Mouse (Mus musculus) heart, embryonic 16.5 days (tissue): ENCODE measurements at regions not wholly inside any gene's neighbourhood (a gene's known extent, or its start where the extent isn't known, plus 50 kb on each side); places are given as distances from the start of the nearest gene placed in this dataset.

Source experiments
- ATAC-seq: fragments of 200-750 bp; cut with Nextera tagmentation; replicated peaks from 2 replicates; pipeline ENCODE4 v1.8.0; 2017; ENCODE audit warnings: moderate number of reproducible peaks; ENCODE audit not compliant: insufficient read depth, low FRiP score; ENCODE audit errors: extremely low read depth
- H3K27ac ChIP-seq: fragments of 300-500 bp; sonication (generic); 2 replicates; pipeline ENCODE4 v1.5.1; 2014; ENCODE audit warnings: mild to moderate bottlenecking, low read length, control low read depth, moderate library complexity
- H3K27me3 ChIP-seq: fragments of 300-500 bp; sonication (generic); 2 replicates; pipeline ENCODE4 v1.6.1; 2014; ENCODE audit warnings: low read length, mixed read lengths; ENCODE audit not compliant: control insufficient read depth, insufficient read depth
- H3K36me3 ChIP-seq: fragments of 300-500 bp; sonication (generic); 2 replicates; pipeline ENCODE4 v1.6.1; 2014; ENCODE audit not compliant: control insufficient read depth, insufficient read depth
- H3K4me1 ChIP-seq: fragments of 300-500 bp; sonication (generic); 2 replicates; pipeline ENCODE4 v1.6.1; 2014; ENCODE audit warnings: low read length, mixed read lengths; ENCODE audit not compliant: control insufficient read depth, insufficient read depth
- H3K4me2 ChIP-seq: fragments of 300-500 bp; sonication (generic); 2 replicates; pipeline ENCODE4 v1.6.1; 2014; ENCODE audit warnings: low read depth, mild to moderate bottlenecking, control low read depth, low read length
- H3K4me3 ChIP-seq: fragments of 300-500 bp; sonication (generic); 2 replicates; pipeline ENCODE4 v1.5.1; 2014; ENCODE audit warnings: mild to moderate bottlenecking, control low read depth, low read length
- H3K9ac ChIP-seq: fragments of 300-500 bp; sonication (generic); 2 replicates; pipeline ENCODE4 v1.6.1; 2014; ENCODE audit warnings: low read length, control low read depth
- H3K9me3 ChIP-seq: fragments of 300-500 bp; sonication (generic); replicated peaks from 2 replicates; pipeline ENCODE4 v1.6.1; 2016; ENCODE audit warnings: low read length; ENCODE audit not compliant: control insufficient read depth
- WGBS: fragments of 180-500 bp; shearing (Covaris S2); extraction: QIAGEN DNeasy Blood & Tissue Kit; methylation state at CpG from one replicate; pipeline ENCODE4 v1.1.7; 2014; 5-methylcytosine and 5-hydroxymethylcytosine counted together

GRCm38 (mm10) chr15:38584425-38584824 lies 1159.1 kb downstream of the 4930447A16Rik start:
- H3K36me3 ChIP-seq, result no peaks in the 10 kb centered on the region
- 84% methylated on average over 6 of the region's 6 CpGs for WGBS
- no peaks in the 10 kb centered on the region for H3K9me3 ChIP-seq
- no peak overlapping the region for H3K4me2 ChIP-seq
- no peaks in the 10 kb centered on the region for H3K27me3 ChIP-seq
- H3K27ac ChIP-seq, result no peak overlapping the region
- H3K4me1 ChIP-seq, result peaks cover 5% of the 10 kb centered on the region; the same call in 1 of the 2 replicates
- no peak overlapping the region for H3K9ac ChIP-seq
- no peak overlapping the region for H3K4me3 ChIP-seq
- no peak for ATAC-seq

DNA sequence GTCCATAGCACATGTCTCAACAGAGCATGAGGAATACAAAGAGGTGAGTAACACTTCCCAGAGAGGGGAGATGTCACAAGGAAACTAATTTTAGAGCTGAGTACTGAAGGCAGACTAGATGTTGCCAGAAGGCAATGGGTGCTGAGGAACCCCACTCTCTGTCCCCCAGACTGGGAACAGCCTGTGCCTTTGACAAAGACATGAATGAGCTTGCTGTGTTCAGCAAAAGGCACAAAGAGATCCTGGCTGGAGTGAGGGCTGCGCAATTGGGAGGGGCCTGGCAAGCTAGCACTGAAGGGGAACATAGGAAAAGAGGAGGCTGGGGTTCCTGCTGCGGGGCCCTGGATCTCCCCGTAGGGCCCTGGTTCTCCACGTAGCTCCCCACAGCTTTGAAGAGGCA lies 1160.3 kb downstream of the 4930447A16Rik start:
- WGBS, result 75% methylated on average over 4 of the region's 4 CpGs
- Histone ChIP-seq H3K4me1 (peaks cover 5% of the 10 kb centered on the region; the same call in 1 of the 2 replicates), H3K4me3 (no peak overlapping the region), H3K4me2 (no peak overlapping the region), H3K27me3 (no peaks in the 10 kb centered on the region), H3K9me3 (no peaks in the 10 kb centered on the region), H3K9ac (0 out of 2 replicates have a peak overlapping the region, but pooled peaks have one; percentile 10), H3K36me3 (no peaks in the 10 kb centered on the region), H3K27ac (no peak overlapping the region)
- no peak for ATAC-seq

DNA sequence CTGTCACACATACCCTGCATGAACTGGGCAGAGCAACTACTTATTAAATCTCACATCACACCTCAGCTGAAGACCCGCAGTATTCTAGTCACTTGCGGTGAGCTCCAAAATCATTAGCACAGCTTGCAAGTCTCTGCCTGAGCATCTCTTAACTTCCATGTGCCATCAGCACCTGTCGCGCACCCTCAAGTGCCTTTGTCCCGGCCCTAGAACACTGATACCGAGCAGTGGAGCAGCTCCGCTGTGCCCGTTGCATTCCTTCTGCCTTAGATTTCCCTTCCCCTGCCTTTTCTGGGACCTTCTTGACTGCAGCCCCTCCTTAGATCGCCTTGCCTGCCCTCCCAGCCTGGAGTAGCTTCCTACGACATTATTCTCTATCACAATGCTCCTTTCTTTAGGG lies 1161.2 kb downstream of the 4930447A16Rik start:
- no peaks in the 10 kb centered on the region for H3K27me3 ChIP-seq
- no peak overlapping the region for H3K4me2 ChIP-seq
- H3K36me3 ChIP-seq, result no peaks in the 10 kb centered on the region
- no peak overlapping the region for H3K4me3 ChIP-seq
- WGBS, result 43% methylated on average over 10 of the region's 10 CpGs
- no peak overlapping the region for H3K9ac ChIP-seq
- H3K9me3 ChIP-seq, result 0 out of 2 replicates have a peak, but pooled peaks cover 3% of the 10 kb centered on the region
- peaks cover 5% of the 10 kb centered on the region; the same call in 1 of the 2 replicates for H3K4me1 ChIP-seq
- no peak for ATAC-seq
- H3K27ac ChIP-seq, result no peak overlapping the region

DNA sequence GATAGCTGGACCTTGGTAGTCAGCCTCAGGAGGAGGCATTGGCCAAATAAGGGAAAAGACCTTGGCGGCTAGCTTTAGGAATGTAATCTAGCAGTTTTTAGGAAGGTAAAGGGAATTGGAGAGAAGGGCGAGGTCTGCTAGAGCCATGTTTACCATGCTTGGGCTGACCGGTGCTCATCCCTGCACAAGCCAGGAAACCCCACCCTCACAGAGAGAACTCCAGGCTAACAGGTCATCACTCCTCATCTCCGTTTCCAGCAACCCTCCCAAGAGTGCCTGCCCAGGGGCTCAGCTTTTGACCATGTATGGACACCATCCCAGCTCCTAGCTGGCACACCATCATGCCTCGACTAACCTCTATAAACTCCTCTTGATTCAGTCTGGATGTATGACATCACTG lies 1162.9 kb downstream of the 4930447A16Rik start:
- WGBS, result 65% methylated on average over 5 of the region's 5 CpGs
- Histone ChIP-seq H3K4me3 (no peak overlapping the region), H3K4me1 (peaks cover 5% of the 10 kb centered on the region; the same call in 1 of the 2 replicates), H3K27me3 (no peaks in the 10 kb centered on the region), H3K36me3 (no peaks in the 10 kb centered on the region), H3K9ac (no peak overlapping the region), H3K4me2 (no peak overlapping the region), H3K9me3 (0 out of 2 replicates have a peak, but pooled peaks cover 5% of the 10 kb centered on the region), H3K27ac (no peak overlapping the region)
- no peak for ATAC-seq

DNA sequence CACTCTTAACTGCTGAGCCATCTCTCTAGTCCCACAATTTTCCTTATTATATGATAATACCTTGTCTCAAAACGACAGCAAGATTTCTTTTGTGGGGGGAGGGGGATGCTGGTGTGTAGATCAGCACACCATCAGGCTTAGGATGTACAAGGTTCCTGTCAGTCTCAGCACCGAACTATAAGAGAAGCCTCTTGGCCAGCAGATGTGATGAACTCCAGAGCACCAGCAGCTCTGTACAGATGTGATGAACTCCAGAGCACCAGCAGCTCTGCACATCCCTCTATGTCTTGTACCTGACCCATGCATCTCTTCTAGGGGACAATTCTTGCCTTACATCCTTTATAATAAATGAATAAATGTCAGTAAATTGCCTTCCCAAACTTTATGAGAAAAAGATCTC lies 1163.7 kb downstream of the 4930447A16Rik start:
- H3K36me3 ChIP-seq, result no peaks in the 10 kb centered on the region
- no peak overlapping the region for H3K27ac ChIP-seq
- 39% methylated on average over 2 of the region's 2 CpGs for WGBS
- no peak overlapping the region for H3K4me2 ChIP-seq
- no peak overlapping the region for H3K9ac ChIP-seq
- ATAC-seq, result no peak
- no peaks in the 10 kb centered on the region for H3K27me3 ChIP-seq
- peaks cover 5% of the 10 kb centered on the region; the same call in 1 of the 2 replicates for H3K4me1 ChIP-seq
- H3K4me3 ChIP-seq, result no peak overlapping the region
- H3K9me3 ChIP-seq, result 0 out of 2 replicates have a peak, but pooled peaks cover 5% of the 10 kb centered on the region

DNA sequence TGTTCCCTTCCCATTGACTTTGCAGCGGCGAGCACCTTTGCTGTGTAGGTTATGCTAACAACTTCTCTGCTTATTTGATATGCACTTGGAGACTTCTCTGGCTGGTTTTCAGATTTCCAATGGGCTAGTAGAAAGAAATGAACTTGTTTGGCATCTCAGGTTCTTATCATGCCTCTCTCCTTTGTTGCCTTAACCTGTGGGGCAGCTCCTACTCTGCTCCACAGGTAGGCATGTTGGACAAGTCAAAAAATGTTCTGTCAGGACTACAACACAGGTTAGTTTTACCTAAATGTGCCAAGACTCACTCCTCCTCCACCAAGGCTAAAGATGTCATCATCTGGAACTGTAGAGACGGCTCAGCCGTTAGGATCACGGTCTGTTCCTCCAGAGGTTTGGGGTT lies 1164.3 kb downstream of the 4930447A16Rik start:
- 91% methylated on average over 5 of the region's 5 CpGs for WGBS
- H3K27me3 ChIP-seq, result no peaks in the 10 kb centered on the region
- no peak overlapping the region for H3K4me2 ChIP-seq
- ATAC-seq, result no peak
- H3K27ac ChIP-seq, result no peak overlapping the region
- no peak overlapping the region for H3K9ac ChIP-seq
- 0 out of 2 replicates have a peak, but pooled peaks cover 5% of the 10 kb centered on the region for H3K9me3 ChIP-seq
- no peak overlapping the region for H3K4me3 ChIP-seq
- H3K4me1 ChIP-seq, result peaks cover 11% of the 10 kb centered on the region; the same call in 1 of the 2 replicates
- no peaks in the 10 kb centered on the region for H3K36me3 ChIP-seq

DNA sequence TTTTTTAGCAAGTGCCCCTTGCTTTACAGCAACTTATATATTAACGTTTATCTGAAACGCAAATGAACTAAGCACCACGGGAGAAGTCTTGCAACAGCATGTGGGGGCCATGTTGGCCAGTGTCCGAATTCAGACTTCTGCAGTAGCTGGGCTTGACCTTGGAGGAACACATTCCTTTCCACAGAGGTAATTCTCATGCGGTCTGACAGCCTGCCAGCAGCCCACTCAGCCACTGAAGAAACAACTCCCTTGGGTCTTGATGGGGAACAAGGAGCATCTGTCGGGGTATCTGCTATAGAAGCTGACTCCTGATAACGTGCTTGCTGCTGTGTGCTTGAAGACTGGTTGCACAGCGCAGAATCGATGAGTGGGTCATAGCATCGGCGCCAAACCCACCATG lies 1168.7 kb downstream of the 4930447A16Rik start:
- 0 out of 2 replicates have a peak, but pooled peaks cover 5% of the 10 kb centered on the region for H3K9me3 ChIP-seq
- ATAC-seq, result peak; percentile 70
- no peak overlapping the region for H3K4me3 ChIP-seq
- H3K36me3 ChIP-seq, result no peaks in the 10 kb centered on the region
- H3K27ac ChIP-seq, result peak overlapping the region; percentile 79
- 26% methylated on average over 11 of the region's 11 CpGs for WGBS
- peaks cover 32% of the 10 kb centered on the region for H3K4me1 ChIP-seq
- no peaks in the 10 kb centered on the region for H3K27me3 ChIP-seq
- 0 out of 2 replicates have a peak overlapping the region, but pooled peaks have one; percentile 7 for H3K4me2 ChIP-seq
- peak overlapping the region; percentile 4; the same call in 1 of the 2 replicates for H3K9ac ChIP-seq

DNA sequence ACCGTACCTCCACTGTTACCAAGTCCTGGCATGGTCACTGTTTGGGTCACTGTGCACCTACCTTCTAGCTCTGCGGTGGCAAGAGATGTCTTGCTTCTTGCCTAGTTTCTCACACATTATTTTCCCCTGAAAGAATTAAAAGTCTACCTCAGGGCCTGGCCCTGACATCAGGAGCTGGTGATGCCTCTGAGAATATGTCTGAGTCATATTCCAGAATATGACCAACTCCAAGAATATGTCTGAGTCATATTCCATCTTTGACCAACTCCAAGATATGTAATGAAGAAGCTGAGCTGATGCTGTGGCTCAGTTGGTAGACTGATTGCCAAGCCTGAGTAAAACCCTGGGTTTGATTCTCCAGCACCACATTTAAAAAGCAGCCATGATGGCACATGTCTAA lies 1169.4 kb downstream of the 4930447A16Rik start:
- Histone ChIP-seq H3K4me2 (no peak overlapping the region), H3K27ac (peak overlapping the region; percentile 79), H3K4me1 (peaks cover 32% of the 10 kb centered on the region)

GRCm38 (mm10) chr15:38595820-38596219 lies 1170.5 kb downstream of the 4930447A16Rik start:
- H3K9ac ChIP-seq, result peak overlapping the region; percentile 27; the same call in 1 of the 2 replicates
- H3K9me3 ChIP-seq, result 0 out of 2 replicates have a peak, but pooled peaks cover 5% of the 10 kb centered on the region
- H3K4me3 ChIP-seq, result no peak overlapping the region
- 27% methylated on average over 4 of the region's 4 CpGs for WGBS
- no peak for ATAC-seq
- H3K27me3 ChIP-seq, result no peaks in the 10 kb centered on the region
- peak overlapping the region; percentile 94 for H3K27ac ChIP-seq
- H3K4me2 ChIP-seq, result no peak overlapping the region
- no peaks in the 10 kb centered on the region for H3K36me3 ChIP-seq
- H3K4me1 ChIP-seq, result peaks cover 34% of the 10 kb centered on the region

More for the DNA sequence above, 1169.4 kb downstream of the 4930447A16Rik start:
- 88% methylated on average over 2 of the region's 2 CpGs for WGBS
- no peak for ATAC-seq
- no peak overlapping the region for H3K4me3 ChIP-seq
- 0 out of 2 replicates have a peak, but pooled peaks cover 5% of the 10 kb centered on the region for H3K9me3 ChIP-seq
- no peak overlapping the region; the same call in 1 of the 2 replicates for H3K9ac ChIP-seq
- no peaks in the 10 kb centered on the region for H3K36me3 ChIP-seq
- H3K27me3 ChIP-seq, result no peaks in the 10 kb centered on the region
